Mouse (Mus musculus) splenic B cell, adult 2 months (primary cell): ENCODE measurements around the gene Ttc33.
"Not testable (repeated sequence)": the region's sequence is repeated elsewhere in the genome, so short reads cannot be mapped to it uniquely, and the experiment has no call there.

ENCODE experiments used
- DNase-seq: peaks from one replicate; pipeline ENCODE4 v3.0.0-alpha.2; 2011; ENCODE audit warnings: low read depth, low spot score
- H3K27me3 ChIP-seq: 2 replicates; pipeline ENCODE4 v1.6.1; 2012; ENCODE audit warnings: mild to moderate bottlenecking, low read length, moderate library complexity, mixed read lengths; ENCODE audit not compliant: control insufficient read depth, poor library complexity, insufficient read depth, severe bottlenecking
- H3K36me3 ChIP-seq: 2 replicates; pipeline ENCODE4 v1.6.1; 2012; ENCODE audit warnings: mild to moderate bottlenecking, low read length, moderate library complexity, mixed read lengths; ENCODE audit not compliant: control insufficient read depth, poor library complexity, insufficient read depth, severe bottlenecking

Gene Ttc33

DNA sequence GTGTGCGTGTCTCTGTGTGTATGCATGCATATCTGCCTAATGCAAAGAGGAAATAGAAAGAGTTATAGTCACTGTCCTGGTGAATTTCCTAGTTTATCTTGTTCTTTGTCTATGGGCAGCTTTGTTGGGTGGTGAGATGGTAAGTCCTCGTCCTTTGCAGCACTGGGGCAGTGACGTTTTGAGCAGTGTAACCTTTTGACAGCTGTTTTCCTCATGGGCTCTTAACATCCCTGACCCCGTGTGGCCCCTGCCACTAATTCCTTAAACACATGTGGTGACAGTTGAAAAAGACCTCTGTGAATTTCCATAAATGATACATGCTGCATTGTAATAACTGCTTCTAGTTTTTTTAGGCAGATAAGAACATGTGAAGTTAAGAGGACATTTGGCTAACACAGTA lies 11.4 kb downstream of the Ttc33 start:
- Histone ChIP-seq H3K27me3 (no peaks in the 10 kb centered on the region), H3K36me3 (peaks cover 7% of the 10 kb centered on the region; the same call in 1 of the 2 replicates)
- no peak for DNase-seq

DNA sequence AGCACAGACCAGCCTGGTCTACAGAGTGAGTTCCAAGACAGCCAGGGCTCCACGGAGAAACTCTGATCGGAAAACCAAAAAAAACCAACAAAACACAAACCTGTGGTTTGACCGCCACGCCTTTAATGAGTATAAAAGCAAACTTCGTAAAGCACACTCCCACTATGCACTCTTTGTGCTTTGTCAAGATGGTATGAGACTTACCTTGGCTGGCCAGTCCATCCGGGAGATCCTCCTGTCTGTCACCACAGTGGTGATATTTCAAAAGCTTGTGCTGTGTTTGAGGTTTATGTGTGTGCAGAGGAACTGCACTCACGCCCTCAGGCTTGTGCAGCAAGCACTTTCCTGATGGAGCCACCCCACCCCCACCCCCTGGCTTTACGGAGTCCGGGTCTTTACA lies 19.9 kb downstream of the Ttc33 start:
- H3K36me3 ChIP-seq: no peaks in the 10 kb centered on the region
- H3K27me3 ChIP-seq: no peaks in the 10 kb centered on the region
- DNase-seq: no peak

DNA sequence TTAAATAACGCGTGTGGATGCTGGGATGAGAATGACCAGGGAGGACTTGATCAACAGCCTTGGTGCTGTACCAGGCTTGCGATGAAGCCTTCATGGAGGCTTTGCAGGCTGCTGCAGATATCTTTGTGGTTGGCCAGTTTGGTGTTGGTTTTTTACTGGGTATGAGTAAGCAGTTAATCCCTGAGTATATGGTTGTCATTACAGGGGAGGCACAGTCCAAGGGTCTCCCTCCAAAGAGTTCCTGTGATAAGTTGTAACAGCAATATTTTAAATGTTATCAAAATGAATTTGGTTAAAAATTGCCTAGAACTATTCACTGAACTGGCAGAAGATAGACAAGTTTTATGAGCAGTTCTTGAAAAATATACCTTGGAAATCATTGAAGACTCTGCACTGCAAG lies 23.8 kb downstream of the Ttc33 start:
- H3K27me3 ChIP-seq: no peaks in the 10 kb centered on the region
- no peak for DNase-seq
- peaks cover 6% of the 10 kb centered on the region for H3K36me3 ChIP-seq

DNA sequence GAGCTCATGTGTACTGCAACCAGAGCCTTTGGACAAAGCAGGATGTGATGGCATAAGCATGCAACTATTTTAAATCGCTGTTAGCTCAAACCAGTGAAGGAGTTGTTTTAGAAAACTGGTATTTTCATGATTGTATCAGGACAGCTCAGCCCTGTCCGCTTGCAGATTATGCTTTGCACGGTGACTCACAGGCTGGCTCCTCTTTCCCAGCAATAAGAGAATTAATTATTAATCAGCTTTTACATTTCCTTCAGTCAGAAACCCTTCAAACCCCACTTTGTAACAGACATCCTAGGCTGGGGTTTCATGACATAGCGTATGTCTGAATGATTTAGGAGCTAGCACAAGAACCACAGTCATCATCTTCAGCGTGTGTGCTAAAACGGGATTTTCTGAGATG lies 35.2 kb downstream of the Ttc33 start:
- Histone ChIP-seq H3K27me3 (no peaks in the 10 kb centered on the region), H3K36me3 (peaks cover 5% of the 10 kb centered on the region; the same call in 1 of the 2 replicates)
- no peak for DNase-seq

DNA sequence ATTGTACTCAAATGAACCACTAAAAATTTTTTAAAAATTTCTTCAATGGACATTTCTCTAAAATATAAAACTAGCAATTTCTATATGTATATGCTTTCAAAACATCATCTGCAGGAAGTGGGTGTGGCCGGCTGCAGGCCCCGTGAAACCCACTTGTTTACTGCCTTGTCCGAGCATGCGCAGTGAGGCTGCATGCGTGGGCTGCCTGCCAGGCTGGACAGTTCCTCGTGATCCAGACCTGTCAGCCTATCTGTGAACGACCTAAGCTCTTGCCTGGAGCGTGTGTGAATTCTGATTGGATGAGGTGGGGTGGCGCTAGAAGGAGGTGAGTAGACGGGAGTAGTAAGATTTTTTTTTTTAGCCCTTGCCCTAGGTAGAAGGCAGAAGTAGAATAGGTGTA lies 45.4 kb downstream of the Ttc33 start:
- not testable (repeated sequence) for H3K36me3 ChIP-seq, H3K27me3 ChIP-seq, DNase-seq

DNA sequence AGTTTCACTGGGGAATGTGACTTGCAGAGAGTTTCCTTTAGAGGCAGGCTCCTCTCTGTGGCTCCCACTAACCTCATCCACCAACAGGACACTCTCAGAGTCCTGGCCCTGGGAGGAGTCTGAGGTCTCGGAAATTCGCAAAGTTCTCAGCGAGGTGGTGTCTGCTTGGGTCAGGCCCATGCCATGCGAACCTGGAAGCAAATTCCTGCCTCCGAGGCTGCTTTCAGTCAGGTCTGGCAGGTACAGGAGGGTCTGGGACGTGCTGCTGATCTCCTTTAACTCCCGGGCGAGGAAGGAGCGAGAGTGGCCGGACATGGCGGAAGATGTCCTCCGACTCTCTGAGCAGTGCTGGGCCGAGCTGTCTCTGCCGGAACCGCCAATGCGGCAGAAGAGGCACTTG lies 49.3 kb downstream of the Ttc33 start:
- H3K27me3 ChIP-seq: no peaks in the 10 kb centered on the region
- DNase-seq: no peak

DNA sequence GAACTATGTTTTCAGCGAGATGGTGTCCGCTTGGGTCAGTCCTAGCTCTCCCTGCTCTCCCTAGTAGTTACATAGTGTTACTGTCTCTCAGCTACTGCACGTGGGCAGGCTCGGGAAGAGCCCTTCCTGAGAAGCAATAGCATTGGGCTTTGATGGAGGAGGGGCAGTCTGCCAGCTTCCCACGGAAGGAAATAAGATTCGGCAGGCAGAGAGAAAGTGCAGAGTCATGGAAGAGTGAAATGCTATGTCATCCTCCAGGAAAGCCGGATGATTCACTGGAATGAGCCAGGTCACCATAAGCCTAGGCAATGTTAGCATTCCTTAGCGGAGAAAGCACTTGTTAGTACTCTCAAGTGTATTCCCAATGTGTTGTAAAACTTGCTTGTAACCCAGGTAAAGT lies 50.2 kb downstream of the Ttc33 start:
- Histone ChIP-seq H3K36me3 (peaks cover 3% of the 10 kb centered on the region; the same call in 1 of the 2 replicates), H3K27me3 (no peaks in the 10 kb centered on the region)
- no peak for DNase-seq

More for the DNA sequence above, 49.3 kb downstream of the Ttc33 start:
- peaks cover 3% of the 10 kb centered on the region; the same call in 1 of the 2 replicates for H3K36me3 ChIP-seq

DNA sequence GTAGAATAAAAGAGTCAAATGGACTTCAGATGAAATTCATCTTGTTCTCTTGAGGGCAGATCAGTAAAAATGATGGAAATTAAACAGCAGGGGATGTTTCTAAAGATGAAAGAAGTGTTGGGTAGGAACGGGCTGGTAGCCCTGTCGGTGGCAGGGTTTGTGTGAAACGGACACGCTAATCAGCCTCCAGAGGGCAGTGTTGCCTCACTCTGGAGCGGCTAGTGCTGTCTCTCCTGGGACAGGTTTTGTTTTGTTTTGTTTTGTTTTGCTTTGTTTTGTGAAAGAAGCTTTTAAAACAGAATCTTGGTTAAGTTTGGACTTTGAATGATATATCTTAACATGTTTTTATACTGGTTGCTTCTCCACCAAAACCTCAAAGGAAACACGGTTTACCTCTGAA lies 51.2 kb downstream of the Ttc33 start:
- H3K27me3 ChIP-seq: no peaks in the 10 kb centered on the region
- DNase-seq: peak; percentile 89

DNA sequence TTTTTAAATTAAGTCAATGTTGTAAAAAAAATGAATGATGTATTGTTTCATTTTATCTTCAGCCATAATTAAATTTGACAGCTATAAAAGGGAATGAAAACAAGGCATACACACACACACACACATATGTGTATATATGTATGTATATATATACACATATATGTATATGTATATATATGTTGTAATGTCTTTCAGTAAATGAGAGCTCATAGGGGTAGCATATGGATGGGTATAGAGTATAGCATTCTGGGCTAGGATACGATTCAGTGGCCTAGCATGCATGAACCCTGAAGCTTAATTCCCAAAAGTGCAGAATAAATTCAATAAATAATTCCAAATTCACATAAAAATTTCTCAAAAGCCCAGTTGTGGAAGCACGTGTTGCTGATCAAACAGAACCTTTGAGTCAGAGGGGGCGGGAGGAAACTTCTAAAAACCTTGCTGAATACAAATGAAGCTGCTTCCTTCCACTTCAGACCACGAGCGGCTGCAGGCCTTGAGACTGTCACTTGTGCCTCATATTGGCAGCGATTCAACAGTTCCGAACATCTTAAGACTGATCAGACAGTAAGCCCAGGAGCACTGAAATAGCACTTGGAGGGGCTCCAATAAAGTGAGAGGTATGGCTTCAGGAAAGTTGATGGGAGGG lies 51.8 kb downstream of the Ttc33 start:
- peak; percentile 55 for DNase-seq
- Histone ChIP-seq H3K36me3 (peaks cover 3% of the 10 kb centered on the region; the same call in 1 of the 2 replicates), H3K27me3 (no peaks in the 10 kb centered on the region)

More for the DNA sequence above, 51.2 kb downstream of the Ttc33 start:
- peaks cover 3% of the 10 kb centered on the region; the same call in 1 of the 2 replicates for H3K36me3 ChIP-seq

DNA sequence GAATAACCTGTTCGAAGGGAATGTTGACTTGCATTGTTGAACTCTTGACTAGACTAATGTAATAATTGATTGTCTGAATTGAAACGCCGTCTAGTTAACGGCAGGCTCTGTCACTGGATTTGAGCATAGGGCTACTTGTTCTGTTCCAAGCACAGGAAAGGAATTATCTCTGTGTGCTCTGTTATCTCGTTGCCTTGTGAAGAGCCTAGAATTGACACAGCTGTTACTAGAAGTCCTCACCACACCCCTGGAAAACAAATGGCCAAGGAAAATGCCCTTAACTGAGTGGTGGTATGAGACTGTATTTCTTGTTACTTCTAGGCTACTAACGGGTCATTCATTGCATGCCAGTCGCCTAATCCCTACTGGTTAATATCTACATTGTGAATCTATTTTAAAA lies 52.7 kb downstream of the Ttc33 start:
- H3K27me3 ChIP-seq: no peaks in the 10 kb centered on the region
- DNase-seq: no peak
- H3K36me3 ChIP-seq: peaks cover 2% of the 10 kb centered on the region; the same call in 1 of the 2 replicates

DNA sequence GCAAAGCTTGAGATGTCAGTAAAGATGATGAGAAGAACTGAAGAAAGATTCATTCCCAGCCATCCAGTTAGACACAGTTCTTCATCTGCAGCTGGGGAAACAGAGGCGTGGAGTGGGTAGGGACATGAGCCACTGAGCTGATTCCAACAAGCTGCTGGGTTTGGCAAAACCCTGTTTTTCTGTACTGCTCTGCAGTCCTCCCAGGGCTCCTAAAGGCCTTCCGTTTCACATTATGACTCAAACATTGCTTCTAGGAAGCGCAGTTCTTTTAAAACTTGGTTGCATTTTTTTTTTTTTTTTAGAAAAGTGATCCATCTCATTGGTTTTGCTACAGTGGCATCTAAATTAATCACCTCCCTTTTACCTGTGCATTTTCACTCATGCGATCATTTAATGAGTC lies 53.2 kb downstream of the Ttc33 start:
- Histone ChIP-seq H3K36me3 (peaks cover 1% of the 10 kb centered on the region; the same call in 1 of the 2 replicates), H3K27me3 (no peaks in the 10 kb centered on the region)
- no peak for DNase-seq

DNA sequence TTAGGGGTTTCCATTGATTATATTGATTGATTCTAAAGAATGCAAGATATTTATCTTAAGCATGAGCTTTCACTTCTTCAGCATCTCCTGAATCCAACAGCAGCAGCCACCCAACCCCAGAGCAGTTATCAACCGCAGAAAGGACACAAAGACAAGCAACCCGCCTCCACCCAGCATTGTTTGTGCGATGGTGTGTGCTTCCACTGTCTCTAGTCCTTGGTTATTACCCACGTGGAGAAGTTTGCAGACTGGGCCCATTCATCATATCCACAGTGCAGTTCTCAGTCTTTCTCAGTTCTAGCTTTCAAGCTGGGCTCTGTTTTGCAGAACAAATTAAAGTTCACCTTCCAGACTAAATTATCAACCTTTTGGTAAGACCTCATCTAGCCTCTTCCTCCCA lies 54.0 kb downstream of the Ttc33 start:
- Histone ChIP-seq H3K36me3 (peaks cover 1% of the 10 kb centered on the region; the same call in 1 of the 2 replicates), H3K27me3 (no peaks in the 10 kb centered on the region)
- no peak for DNase-seq

DNA sequence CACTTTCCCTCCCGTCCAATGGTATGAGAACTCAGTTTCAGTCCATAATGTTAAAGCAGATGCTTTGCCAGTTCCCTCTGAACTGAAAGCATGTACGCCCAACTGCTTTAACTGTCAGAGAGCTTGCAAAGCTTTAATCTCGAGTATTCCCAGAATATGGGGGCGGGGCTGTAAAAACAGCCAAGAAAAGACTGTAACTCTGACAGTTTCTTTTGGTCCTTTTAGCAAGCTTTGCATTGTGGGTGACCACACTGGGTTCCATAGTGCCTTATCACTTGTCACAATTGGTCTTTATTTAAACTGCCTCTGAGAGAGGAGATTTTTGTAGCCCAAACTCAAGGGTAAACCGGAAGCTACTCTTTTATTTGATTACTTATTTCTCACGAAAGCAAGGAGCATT lies 54.6 kb downstream of the Ttc33 start:
- no peaks in the 10 kb centered on the region; the same call in 1 of the 2 replicates for H3K36me3 ChIP-seq
- DNase-seq: no peak

DNA sequence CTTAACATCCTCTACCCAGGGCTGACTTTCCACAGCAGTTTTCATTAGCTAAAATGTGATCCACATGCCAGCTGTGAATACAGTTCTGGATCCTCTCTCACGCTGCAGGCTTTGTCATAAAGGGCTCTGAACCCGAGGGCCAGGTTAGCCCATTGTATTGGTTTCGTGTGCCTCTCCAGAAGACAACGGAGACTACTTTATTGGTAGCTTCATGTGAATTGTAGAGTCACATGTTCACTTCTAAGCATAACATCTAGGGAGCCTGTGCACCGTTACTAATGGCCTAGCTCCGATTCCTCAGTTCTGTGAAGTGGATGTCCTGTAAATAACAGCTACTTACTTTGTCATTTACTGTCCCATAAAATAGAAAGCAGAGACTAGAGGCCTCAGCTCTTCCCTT lies 55.0 kb downstream of the Ttc33 start:
- DNase-seq: no peak
- Histone ChIP-seq H3K36me3 (no peaks in the 10 kb centered on the region; the same call in 1 of the 2 replicates), H3K27me3 (no peaks in the 10 kb centered on the region)

More for the DNA sequence above, 54.6 kb downstream of the Ttc33 start:
- H3K27me3 ChIP-seq: no peaks in the 10 kb centered on the region

DNA sequence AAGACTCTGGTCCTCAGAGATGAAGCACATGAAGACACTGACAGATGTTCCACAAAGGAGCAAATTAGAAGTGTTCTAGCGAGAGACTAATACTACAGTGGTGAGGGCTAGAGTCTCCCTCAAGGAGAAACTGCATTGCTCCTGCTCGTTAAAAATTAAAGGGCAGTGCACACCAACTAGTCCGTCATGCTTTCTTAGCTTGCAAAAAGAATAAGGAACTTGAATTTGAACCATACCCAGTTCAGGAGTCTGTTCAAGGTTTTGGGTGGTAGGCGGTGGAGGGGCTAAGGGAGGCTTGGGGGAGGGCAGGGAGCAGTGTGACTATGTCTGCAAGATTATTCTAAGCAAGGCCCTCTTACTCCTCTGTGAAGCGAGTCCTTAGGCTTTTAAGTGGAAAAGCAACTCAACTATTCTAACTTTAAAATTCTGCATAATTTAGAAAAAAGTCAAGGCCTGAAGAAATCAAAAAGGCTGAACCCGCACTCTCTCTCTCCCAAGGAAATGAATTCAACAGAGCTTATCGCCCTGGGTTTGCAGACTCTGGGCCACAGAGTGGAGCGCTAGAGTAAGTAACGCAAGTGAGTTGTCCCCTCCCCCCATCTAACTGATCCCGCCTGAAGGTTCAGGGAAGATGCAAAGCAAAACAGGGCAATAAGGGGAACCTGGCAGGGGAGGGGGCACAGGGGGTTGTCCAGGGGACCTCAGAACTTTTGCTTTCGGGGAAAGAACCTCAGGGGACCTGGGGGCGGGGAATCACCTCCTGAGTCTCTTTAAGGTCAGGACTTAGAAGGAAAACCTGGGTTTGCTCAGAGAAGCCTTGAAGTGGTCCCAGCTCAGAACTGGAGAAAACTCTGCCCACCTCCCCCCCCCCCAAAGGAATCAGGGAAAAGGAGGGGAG lies 56.2 kb downstream of the Ttc33 start:
- peak; percentile 60 for DNase-seq
- Histone ChIP-seq H3K36me3 (no peaks in the 10 kb centered on the region), H3K27me3 (no peaks in the 10 kb centered on the region)
